Mouse (Mus musculus) CH12.LX (cell line): Measurements from ENCODE around the gene Stard10.

ENCODE experiments used
- CHD2 ChIP-seq: IDR thresholded peaks from 2 replicates; pipeline ENCODE4 v1.6.1; 2011; ENCODE audit warnings: low read length, improper control_type of control experiment
- CTCF ChIP-seq, 2 experiments: IDR thresholded peaks in 1 of 2; conservative IDR thresholded peaks in 1 of 2; 2 replicates each; pipeline ENCODE4 v1.5.1; 2011 to 2012; ENCODE audit warnings: low read depth in 2 of 2, low read length in 2 of 2, improper control_type of control experiment in 1 of 2, inconsistent platforms in 1 of 2, mild to moderate bottlenecking in 1 of 2, moderate library complexity in 1 of 2
- EP300 ChIP-seq: IDR thresholded peaks from 2 replicates; pipeline ENCODE4 v1.6.1; 2011; ENCODE audit warnings: low read length, improper control_type of control experiment
- ETS1 ChIP-seq: conservative IDR thresholded peaks from 2 replicates; pipeline ENCODE4 v1.6.1; 2012; ENCODE audit warnings: low read depth, mild to moderate bottlenecking, inconsistent platforms, low read length, improper control_type of control experiment, moderate library complexity
- HCFC1 ChIP-seq: IDR thresholded peaks from 2 replicates; pipeline ENCODE4 v1.6.1; 2012; ENCODE audit warnings: low read depth, mild to moderate bottlenecking, inconsistent platforms, low read length, improper control_type of control experiment
- JUND ChIP-seq: conservative IDR thresholded peaks from 2 replicates; pipeline ENCODE4 v1.6.1; 2011; ENCODE audit warnings: low read depth, low read length, improper control_type of control experiment
- MAFK ChIP-seq: IDR thresholded peaks from 2 replicates; pipeline ENCODE4 v1.6.1; 2011; ENCODE audit warnings: low read length, improper control_type of control experiment; ENCODE audit not compliant: insufficient replicate concordance
- MAX ChIP-seq: IDR thresholded peaks from 2 replicates; pipeline ENCODE4 v1.6.1; 2011; ENCODE audit warnings: low read length, improper control_type of control experiment
- POLR2A ChIP-seq: IDR thresholded peaks from 2 replicates; pipeline ENCODE4 v1.6.1; 2011; ENCODE audit warnings: low read depth, mild to moderate bottlenecking, improper control_type of control experiment, low read length
- POLR2AphosphoS2 ChIP-seq: IDR thresholded peaks from 2 replicates; pipeline ENCODE4 v1.6.1; 2011; ENCODE audit warnings: low read depth, low read length, improper control_type of control experiment
- ZC3H11A ChIP-seq: IDR thresholded peaks from 2 replicates; pipeline ENCODE4 v1.6.1; 2012; ENCODE audit warnings: low read depth, mild to moderate bottlenecking, inconsistent platforms, low read length, improper control_type of control experiment
- ZNF384 ChIP-seq: IDR thresholded peaks from 2 replicates; pipeline ENCODE4 v1.6.1; 2012; ENCODE audit warnings: low read depth, low read length, improper control_type of control experiment, inconsistent platforms

DNA sequence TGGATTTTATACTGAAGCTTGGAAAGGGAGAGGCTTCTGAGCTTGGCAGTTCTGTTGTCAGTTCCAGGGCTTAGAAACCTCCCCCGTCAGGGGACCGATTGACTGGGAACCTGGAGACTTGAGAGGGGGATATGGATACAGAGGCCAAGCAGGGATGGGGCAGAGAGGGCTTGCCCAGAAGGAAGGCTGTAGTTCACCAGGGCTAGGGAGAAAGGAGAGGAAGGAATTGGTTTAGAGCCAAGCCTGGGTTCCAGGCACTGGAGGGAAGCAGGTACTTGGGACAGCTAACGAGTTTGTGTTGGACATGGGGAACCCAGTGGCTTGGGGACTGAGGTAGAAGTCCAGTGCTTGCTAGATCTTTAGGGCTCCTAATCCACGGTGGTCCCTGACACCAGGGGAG lies 12.7 kb downstream of the Stard10 start:
- TF ChIP-seq CTCF (conservative IDR thresholded peaks at IDR 0.05 in 1 of 2, IDR thresholded peaks at IDR 0.05 in 1 of 2; ENCODE audit: low read depth in 2 of 2, low read length in 2 of 2): no peak
- no peak for TF ChIP-seq HCFC1
- TF ChIP-seq ZNF384: no peak
- TF ChIP-seq MAX: no peak
- no peak for TF ChIP-seq EP300
- no peak for TF ChIP-seq POLR2A
- TF ChIP-seq JUND: no peak
- no peak for TF ChIP-seq POLR2AphosphoS2
- TF ChIP-seq ETS1: no peak
- no peak for TF ChIP-seq ZC3H11A
- no peak for TF ChIP-seq CHD2
- TF ChIP-seq MAFK: no peak
